Mouse (Mus musculus) midbrain, embryonic 15.5 days (tissue): Measurements from ENCODE around the gene L3mbtl3. TPM values are rescaled to one million over a fixed set of nuclear protein-coding genes. Genes with fewer than 3 reads are reported as not detected.

ENCODE experiments used
- ATAC-seq: fragments of 200-750 bp; cut with Nextera tagmentation; replicated peaks from 2 replicates; pipeline ENCODE4 v1.8.0; 2017; ENCODE audit warnings: moderate TSS enrichment
- H3K27ac ChIP-seq: fragments of 300-500 bp; sonication (generic); 2 replicates; pipeline ENCODE4 v1.5.1; 2015; ENCODE audit warnings: mild to moderate bottlenecking, inconsistent platforms
- H3K27me3 ChIP-seq: fragments of 300-500 bp; sonication (generic); replicated peaks from 2 replicates; pipeline ENCODE4 v1.6.1; 2015; ENCODE audit warnings: inconsistent platforms
- H3K36me3 ChIP-seq: fragments of 300-500 bp; sonication (generic); replicated peaks from 2 replicates; pipeline ENCODE4 v1.6.1; 2015; ENCODE audit warnings: inconsistent platforms
- H3K4me1 ChIP-seq: fragments of 300-500 bp; sonication (generic); 2 replicates; pipeline ENCODE4 v1.6.1; 2015; ENCODE audit warnings: inconsistent platforms
- H3K4me2 ChIP-seq: fragments of 300-500 bp; sonication (generic); 2 replicates; pipeline ENCODE4 v1.6.1; 2015; ENCODE audit warnings: inconsistent platforms, mild to moderate bottlenecking, moderate library complexity
- H3K4me3 ChIP-seq: fragments of 300-500 bp; sonication (generic); 2 replicates; pipeline ENCODE4 v1.5.1; 2015; ENCODE audit warnings: mild to moderate bottlenecking, inconsistent platforms
- H3K9ac ChIP-seq: fragments of 300-500 bp; sonication (generic); 2 replicates; pipeline ENCODE4 v1.6.1; 2015; ENCODE audit warnings: mild to moderate bottlenecking, inconsistent platforms
- H3K9me3 ChIP-seq: fragments of 300-500 bp; sonication (generic); 2 replicates; pipeline ENCODE4 v1.6.1; 2016; ENCODE audit warnings: inconsistent platforms
- WGBS: fragments of 180-500 bp; shearing (Covaris S2); methylation state at CpG from one replicate; pipeline ENCODE4 v1.1.7; 2015; ENCODE audit warnings: mixed read lengths; 5-methylcytosine and 5-hydroxymethylcytosine counted together
- polyA plus RNA-seq: library from polyadenylated mRNA; unstranded; fragments of >200 nt; fragmentation: Nextera tagmentation; extraction: Ambion mirVana; gene quantifications from 2 replicates; pipeline ENCODE4 v1.2.1, GENCODE M21; 2015

Gene L3mbtl3
- 33.9 and 37.5 TPM in 2 replicates for polyA plus RNA-seq

DNA sequence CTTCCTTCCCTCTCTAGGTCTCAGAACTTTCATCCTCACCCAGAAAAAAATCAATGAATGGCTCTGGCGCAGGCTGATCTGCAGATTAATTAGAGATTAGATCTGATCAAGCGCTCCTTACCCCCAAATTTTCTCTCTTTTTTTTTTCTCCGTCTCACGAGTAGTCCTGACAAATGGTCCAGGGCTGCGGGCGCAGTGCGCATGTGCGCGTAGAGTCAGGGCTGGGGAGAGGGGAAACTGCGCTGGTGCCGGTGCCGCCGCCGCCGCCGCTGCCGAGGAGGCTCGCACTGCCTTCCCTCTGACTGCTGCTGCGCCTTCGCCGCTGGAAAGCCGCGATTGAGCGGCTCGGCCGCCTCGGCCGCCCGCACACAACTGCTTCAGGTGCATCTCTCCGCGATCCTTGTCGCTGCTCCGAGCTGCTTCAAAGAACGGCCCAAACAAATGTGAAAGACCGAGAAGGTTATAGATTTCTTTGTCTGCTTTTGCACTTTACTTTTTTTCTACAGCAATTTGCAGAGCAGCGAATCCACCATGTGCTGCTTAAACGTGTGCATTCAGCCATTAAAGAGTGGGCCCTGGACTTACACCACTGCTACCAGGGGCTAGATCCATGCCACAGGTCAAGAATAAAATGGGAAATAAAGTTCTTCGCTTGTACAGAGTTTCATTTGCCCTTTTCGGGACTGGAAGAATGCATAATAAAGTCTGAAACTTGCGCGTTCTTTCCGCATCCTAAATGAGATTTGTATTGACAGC, at the start of gene L3mbtl3:
Gene L3mbtl3, minus strand, starts transcription at position 182 of the 756 bp plus-strand sequence.
- peak within 1 kb of the TSS; percentile 89 for H3K9ac ChIP-seq
- no peaks in the 10 kb centered on the region for H3K27me3 ChIP-seq
- H3K9me3 ChIP-seq, result no peaks in the 10 kb centered on the region
- under 1% methylated on average over 42 of the region's 42 CpGs for WGBS
- H3K36me3 ChIP-seq, result no peaks in the 10 kb centered on the region
- H3K27ac ChIP-seq, result peak within 1 kb of the TSS; percentile 95
- ATAC-seq, result peak; percentile 92
- peak within 1 kb of the TSS; percentile 81 for H3K4me3 ChIP-seq
- peaks cover 32% of the 10 kb centered on the region for H3K4me1 ChIP-seq
- peak within 1 kb of the TSS; percentile 98 for H3K4me2 ChIP-seq

DNA sequence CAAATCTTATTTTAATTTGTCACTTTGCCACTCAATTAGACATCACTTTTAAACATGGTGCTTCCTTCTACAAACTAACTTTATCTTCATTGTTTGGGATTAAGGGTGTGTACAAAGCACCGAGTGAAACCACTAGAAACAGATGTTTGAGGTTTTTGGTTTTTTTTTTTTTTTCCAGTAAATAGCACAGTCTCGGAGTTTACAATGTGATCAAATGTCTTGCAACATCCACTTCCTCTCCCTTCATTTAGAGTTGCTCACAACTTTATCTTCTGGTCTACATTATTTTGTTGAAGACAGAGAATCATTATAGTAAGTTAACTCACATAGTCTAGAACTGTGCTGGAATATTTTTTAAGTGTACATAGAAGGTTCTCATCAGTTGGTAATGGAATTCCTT, 45.4 kb upstream of the L3mbtl3 start:
- no peak for ATAC-seq
- no peak overlapping the region for H3K9ac ChIP-seq
- no peaks in the 10 kb centered on the region for H3K36me3 ChIP-seq
- H3K4me1 ChIP-seq, result no peaks in the 10 kb centered on the region
- WGBS, result 85% methylated on average over 2 of the region's 2 CpGs
- H3K27me3 ChIP-seq, result no peaks in the 10 kb centered on the region
- H3K27ac ChIP-seq, result no peak overlapping the region
- H3K9me3 ChIP-seq, result no peaks in the 10 kb centered on the region
- no peak overlapping the region for H3K4me2 ChIP-seq
- no peak overlapping the region for H3K4me3 ChIP-seq

DNA sequence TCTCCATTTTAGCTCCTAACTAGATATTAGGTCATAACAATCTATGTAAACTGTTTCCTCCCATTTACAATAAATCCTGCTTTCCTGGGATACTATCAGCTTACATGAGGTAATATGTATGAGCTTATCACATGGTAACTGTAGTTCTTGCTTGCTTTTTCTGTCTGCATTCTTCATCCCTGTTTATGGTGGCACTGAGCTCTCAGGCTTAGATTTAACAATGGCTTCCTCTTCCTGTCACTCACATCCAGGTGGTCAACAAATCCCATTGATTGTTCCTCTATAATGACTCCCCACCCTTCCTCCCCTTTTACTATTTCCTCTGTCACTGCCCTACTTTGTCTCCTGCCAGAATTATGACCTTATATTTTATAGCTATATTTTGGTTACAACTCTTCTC, 12.9 kb upstream of the L3mbtl3 start:
- Histone ChIP-seq H3K9ac (no peak overlapping the region), H3K4me1 (no peaks in the 10 kb centered on the region), H3K27me3 (no peaks in the 10 kb centered on the region), H3K36me3 (no peaks in the 10 kb centered on the region), H3K9me3 (no peaks in the 10 kb centered on the region), H3K27ac (no peak overlapping the region), H3K4me3 (no peak overlapping the region), H3K4me2 (no peak overlapping the region)
- ATAC-seq, result no peak

DNA sequence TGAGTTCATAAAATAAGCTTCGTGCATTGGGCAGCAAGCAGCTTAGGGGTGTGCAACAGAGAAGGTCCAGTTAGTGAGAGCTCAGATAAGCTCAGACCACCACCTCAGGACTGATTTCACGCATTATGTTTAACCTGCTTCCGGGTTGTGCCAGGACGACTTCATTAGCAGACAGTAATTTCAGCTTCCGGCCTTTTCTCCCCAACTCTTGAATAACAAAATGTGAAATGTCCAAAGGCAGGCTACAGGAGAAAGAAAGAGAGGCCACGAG, 1.5 kb upstream of the L3mbtl3 start:
- peaks cover 21% of the 10 kb centered on the region for H3K4me1 ChIP-seq
- H3K4me2 ChIP-seq, result no peak overlapping the region
- no peaks in the 10 kb centered on the region for H3K9me3 ChIP-seq
- no peaks in the 10 kb centered on the region for H3K27me3 ChIP-seq
- no peak overlapping the region for H3K4me3 ChIP-seq
- H3K27ac ChIP-seq, result no peak overlapping the region
- H3K9ac ChIP-seq, result no peak overlapping the region
- H3K36me3 ChIP-seq, result no peaks in the 10 kb centered on the region
- WGBS, result 63% methylated on average over 6 of the region's 6 CpGs
- no peak for ATAC-seq

DNA sequence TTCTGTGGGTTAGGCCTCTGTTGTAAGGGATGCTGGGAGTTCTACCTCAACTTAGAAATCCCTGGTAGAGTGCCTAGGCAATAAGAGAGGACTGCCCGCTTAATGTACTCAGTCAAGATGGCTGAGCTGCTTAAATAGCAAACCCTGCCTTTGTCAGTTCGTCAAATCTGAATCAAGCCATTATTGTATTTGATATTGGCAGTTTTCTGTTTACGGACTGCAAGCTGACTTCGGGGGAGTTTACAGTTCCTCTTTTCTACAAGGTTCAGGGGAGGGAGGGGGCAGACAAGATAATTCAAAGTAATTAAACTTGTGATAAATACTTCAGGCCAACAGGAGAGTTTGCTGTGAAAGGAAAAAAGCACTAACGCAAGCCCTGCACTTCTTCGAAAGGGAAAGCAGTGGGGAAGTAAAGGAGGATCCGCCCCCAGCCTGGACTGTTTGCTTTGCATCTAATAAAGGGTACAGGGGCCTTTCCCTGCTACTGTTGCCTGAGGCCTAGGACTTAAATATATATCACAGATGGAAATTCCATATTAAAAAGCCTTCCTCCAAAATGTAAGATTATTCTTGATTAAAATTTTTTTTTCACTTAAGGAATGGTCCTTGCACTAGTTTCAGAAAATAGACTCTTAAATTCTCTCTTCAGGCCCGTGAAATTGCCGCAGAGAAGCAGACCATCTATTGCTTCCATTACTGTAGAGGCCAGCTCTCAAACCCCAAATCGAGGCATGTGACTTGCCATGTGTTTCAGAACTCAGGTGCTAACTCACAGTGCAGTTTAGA, 968 bp upstream of the L3mbtl3 start:
- no peak for ATAC-seq
- H3K9ac ChIP-seq, result 0 out of 2 replicates have a peak overlapping the region, but pooled peaks have one; percentile 89
- WGBS, result 28% methylated on average over 10 of the region's 10 CpGs

DNA sequence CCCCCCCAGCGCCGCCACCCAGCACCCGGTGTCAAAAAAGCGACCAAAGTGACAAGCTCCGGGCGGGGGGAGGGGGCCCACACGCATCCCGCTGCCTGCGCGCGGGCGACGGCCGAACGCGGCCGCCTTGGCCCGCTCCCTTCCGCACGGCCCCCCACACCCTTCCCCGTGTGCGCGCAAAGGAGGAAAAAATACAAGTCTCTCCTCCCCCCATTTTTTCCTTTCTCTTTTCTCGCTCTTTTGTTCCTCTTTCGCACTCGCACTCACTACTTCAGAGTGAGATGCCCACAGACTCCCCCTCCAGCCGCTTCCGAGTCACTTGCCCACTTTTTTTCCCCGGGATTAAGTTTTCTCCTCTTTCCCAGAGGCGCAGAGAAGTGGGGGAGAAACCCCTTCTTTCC, 420 bp downstream of the L3mbtl3 start:
- Histone ChIP-seq H3K4me3 (peak overlapping the region; percentile 81), H3K4me1 (peaks cover 32% of the 10 kb centered on the region), H3K9me3 (no peaks in the 10 kb centered on the region), H3K27me3 (no peaks in the 10 kb centered on the region), H3K27ac (peak overlapping the region; percentile 95), H3K9ac (peak overlapping the region; percentile 89), H3K4me2 (peak overlapping the region; percentile 98), H3K36me3 (no peaks in the 10 kb centered on the region)
- WGBS, result under 1% methylated on average over 11 of the region's 30 CpGs
- peak; percentile 64 for ATAC-seq

More for the DNA sequence above, 968 bp upstream of the L3mbtl3 start:
- H3K27me3 ChIP-seq, result no peaks in the 10 kb centered on the region
- peaks cover 26% of the 10 kb centered on the region for H3K4me1 ChIP-seq
- peak overlapping the region; percentile 98 for H3K4me2 ChIP-seq
- H3K4me3 ChIP-seq, result peak overlapping the region; percentile 81
- no peaks in the 10 kb centered on the region for H3K36me3 ChIP-seq
- peak overlapping the region; percentile 95 for H3K27ac ChIP-seq
- H3K9me3 ChIP-seq, result no peaks in the 10 kb centered on the region

DNA sequence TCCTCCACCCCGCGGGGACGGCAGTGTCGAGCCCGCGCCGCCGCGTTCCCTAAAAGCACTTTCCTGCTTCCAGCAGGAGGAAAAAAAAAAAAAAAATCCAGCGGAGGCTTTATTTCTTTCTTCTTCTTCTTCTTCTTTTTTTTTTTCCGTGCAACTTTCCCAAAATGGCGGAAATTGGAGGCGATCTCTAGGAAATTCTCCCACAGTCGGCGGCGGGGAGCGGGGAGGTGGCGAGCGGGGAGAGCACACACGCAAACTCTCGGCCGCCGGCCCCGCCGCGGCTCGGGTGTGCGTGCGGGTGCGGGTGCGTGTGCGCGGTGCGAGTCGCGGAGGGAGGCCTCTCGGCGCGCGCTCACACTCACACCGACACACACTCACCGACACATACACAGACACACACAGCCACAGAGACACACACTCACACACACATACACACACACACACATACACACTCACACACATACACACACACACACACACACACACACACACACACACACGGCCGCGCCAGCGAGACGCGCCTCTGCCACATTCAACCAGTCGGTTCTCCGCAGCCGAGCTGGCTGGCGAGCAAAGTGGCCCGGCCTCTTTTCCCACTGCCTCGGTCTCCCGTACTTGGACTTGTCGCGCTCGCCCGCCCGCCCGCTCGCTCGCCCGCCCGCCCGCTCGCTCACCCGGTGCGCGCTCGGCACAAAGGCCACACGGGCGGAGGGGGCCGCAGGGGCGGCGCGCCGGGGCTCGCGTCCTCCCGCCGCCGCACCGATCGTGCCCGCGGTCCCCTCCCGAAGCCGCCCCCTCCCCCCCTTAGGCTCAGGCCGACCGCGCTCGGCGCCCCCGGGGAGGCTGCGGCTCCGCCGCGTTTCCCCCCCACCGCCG, 1.1 kb downstream of the L3mbtl3 start:
- no peaks in the 10 kb centered on the region for H3K9me3 ChIP-seq
- under 1% methylated on average over 62 of the region's 101 CpGs for WGBS
- peak overlapping the region; percentile 95 for H3K27ac ChIP-seq
- no peaks in the 10 kb centered on the region for H3K36me3 ChIP-seq
- H3K4me1 ChIP-seq, result peaks cover 32% of the 10 kb centered on the region
- H3K4me3 ChIP-seq, result peak overlapping the region; percentile 81
- H3K27me3 ChIP-seq, result no peaks in the 10 kb centered on the region
- peak overlapping the region; percentile 89 for H3K9ac ChIP-seq
- H3K4me2 ChIP-seq, result peak overlapping the region; percentile 98
- ATAC-seq, result peak; percentile 77

DNA sequence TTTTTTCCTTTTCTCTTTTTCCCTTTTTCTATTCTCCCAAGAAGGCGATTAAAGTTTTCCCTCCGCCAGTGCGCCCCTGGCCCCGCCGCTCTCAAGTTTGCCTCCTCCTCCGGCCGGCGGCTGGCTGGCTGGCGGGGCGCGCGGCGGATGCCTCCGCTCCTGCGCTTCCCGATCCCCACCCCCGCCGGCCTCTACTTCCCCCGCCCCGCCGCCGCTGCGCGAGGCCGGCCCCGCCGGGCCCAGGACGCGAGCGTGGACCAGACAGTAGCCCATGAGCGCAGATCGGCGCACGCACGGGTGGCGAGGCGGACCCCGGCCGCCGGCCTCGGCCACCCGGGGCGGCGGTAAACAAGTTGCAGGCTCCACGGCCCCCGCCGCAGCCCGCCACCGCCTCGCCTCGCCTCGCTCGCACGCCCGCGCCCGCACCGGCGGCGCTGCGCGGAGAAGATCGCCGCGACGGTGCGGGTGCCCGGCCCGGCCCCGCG, 1.8 kb downstream of the L3mbtl3 start:
- peak overlapping the region; percentile 89 for H3K9ac ChIP-seq
- H3K9me3 ChIP-seq, result no peaks in the 10 kb centered on the region
- peak overlapping the region; percentile 98 for H3K4me2 ChIP-seq
- H3K27me3 ChIP-seq, result no peaks in the 10 kb centered on the region
- under 1% methylated on average over 71 of the region's 71 CpGs for WGBS
- no peaks in the 10 kb centered on the region for H3K36me3 ChIP-seq
- H3K4me1 ChIP-seq, result peaks cover 32% of the 10 kb centered on the region
- peak overlapping the region; percentile 95 for H3K27ac ChIP-seq
- ATAC-seq, result peak; percentile 21
- peak overlapping the region; percentile 81 for H3K4me3 ChIP-seq

DNA sequence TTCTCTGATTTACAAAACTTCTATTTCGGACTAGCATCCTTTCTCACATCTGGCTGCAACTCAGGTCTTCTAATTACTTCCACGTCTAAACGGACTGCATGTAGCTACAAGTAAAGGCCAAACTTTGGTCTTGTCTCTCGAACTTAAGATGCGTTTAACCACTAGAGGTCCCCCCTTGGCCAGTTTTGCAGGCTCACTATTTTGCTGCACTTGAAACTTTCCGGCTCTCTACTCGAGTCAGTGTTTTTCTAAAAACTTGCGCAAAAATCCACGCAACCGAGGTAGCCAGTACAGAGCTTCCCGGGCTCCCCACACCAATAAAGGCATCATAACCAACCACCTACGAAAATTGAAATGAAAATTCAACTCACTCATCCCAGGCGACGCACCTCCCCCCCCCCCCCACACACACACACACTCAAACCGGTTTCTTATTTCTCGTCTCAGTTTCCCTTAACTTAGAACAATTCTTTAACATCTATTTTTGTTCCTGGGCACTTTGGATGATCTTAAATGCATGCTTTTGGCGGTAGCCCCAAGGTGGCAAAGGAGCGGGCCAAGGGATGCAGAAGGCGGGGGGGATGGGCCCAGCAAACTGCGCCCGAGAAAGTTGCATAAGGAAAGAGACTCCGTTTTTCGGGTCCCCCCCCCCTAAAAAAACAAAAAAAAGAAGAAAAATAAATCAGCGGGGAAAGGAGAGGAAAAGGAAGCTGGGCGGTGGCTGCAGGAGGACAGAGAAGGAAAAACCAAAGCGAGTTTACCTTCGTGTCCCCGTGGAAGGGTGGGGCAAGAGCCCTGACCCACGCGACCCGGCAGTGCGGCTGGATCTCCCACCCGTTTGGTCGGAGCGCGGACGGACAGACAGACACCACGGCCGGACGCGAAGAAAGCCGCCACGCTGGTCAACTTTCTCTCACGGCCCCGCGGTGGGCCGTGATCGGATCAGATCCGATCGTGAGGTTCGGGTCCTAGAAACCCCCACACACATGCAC, 2.5 kb downstream of the L3mbtl3 start:
- WGBS, result under 1% methylated on average over 51 of the region's 51 CpGs
- Histone ChIP-seq H3K27ac (peak overlapping the region; percentile 95), H3K4me1 (peaks cover 32% of the 10 kb centered on the region), H3K27me3 (no peaks in the 10 kb centered on the region), H3K9ac (peak overlapping the region; percentile 89), H3K4me2 (peak overlapping the region; percentile 98), H3K36me3 (no peaks in the 10 kb centered on the region), H3K4me3 (peak overlapping the region; percentile 81), H3K9me3 (no peaks in the 10 kb centered on the region)
- ATAC-seq, result no peak

DNA sequence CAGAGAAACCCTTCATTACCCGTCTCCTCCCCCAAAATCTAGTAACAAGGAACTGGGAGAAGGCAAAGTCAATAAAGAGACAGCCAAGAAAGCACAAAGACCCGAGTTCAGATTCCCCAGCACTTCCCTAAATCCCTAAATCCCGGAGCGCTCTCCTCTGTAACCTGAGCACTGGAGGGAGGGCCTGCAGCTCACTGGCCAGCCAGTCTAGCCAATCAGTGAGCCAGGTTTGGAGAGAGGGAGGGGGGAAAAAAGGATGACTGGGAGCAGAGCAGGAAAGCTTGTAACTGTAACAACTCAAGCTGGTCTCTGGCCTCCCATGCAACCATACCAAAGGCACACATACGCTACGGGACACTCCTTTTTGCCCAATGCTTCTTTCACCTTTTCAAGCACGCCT, 4.4 kb downstream of the L3mbtl3 start:
- Histone ChIP-seq H3K27ac (no peak overlapping the region), H3K27me3 (no peaks in the 10 kb centered on the region), H3K4me3 (no peak overlapping the region), H3K4me2 (no peak overlapping the region), H3K9me3 (no peaks in the 10 kb centered on the region), H3K36me3 (no peaks in the 10 kb centered on the region), H3K4me1 (peaks cover 22% of the 10 kb centered on the region), H3K9ac (no peak overlapping the region)
- WGBS, result 66% methylated on average over 7 of the region's 7 CpGs
- no peak for ATAC-seq

DNA sequence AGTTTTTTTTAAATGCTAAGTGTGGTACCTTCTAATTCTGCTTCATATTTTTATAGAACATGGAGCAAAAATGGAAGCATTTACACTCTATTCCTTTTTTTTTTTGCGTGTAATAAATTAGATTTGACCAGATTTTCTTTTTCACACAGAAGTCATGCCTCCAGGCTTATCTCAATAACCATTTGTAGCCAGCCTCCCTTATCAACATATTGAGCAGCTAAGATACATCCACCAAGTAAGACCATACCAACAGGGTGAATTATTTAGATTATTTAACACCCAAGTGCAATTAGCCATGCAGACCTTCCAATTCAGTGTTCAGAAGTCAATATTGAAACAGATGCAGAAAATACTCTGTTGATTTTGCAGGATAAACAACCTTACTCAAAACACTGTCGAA, 10.8 kb downstream of the L3mbtl3 start:
- H3K27me3 ChIP-seq, result no peaks in the 10 kb centered on the region
- H3K9me3 ChIP-seq, result no peaks in the 10 kb centered on the region
- H3K36me3 ChIP-seq, result no peaks in the 10 kb centered on the region
- no peak overlapping the region for H3K27ac ChIP-seq
- 84% methylated on average over 2 of the region's 2 CpGs for WGBS
- H3K4me2 ChIP-seq, result no peak overlapping the region
- no peak for ATAC-seq
- H3K4me3 ChIP-seq, result no peak overlapping the region
- no peak overlapping the region for H3K9ac ChIP-seq
- peaks cover 14% of the 10 kb centered on the region; the same call in 1 of the 2 replicates for H3K4me1 ChIP-seq
